ENCODE assay signal across 12 mouse cellular contexts in the genomic region with DNA sequence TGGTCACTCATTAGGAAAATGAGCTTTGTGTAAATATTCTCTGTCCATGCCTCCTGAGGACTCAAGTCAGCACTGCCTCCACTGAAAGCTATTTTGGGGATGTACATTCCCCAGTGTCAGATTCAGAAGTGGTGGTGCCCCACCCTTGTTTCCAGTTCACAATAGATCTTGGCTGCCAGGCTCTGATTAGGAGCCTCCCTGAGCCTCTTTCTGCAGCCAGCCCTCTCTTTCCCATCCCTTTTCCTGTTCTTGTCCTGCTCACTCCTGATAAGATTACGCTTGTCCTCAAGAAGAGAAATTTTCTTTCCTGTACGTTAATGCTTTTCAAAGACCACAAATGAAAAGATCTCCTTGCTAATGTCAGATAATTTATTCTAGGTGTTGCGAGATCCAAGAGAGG.
DNase-seq lines count a peak whose midpoint lies in the region; ATAC-seq and TF ChIP-seq lines count a peak whose summit lies in the region.
"Had no signal": no experiment of that assay in that cellular context is flagged by ENCODE, and none has a peak within 500 bp of the region (broad histone marks: within the 10 kb centered on the region; RNA-seq: fewer than 3 reads in every experiment).

No protein-coding gene starts in this region.

- no peak for TF ChIP-seq POLR2A in lung, adult 2 months (IDR thresholded peaks at IDR 0.05; ENCODE audit: borderline replicate concordance, extremely low read depth, low read depth, low read length)
- TF ChIP-seq POLR2A in cerebellum, adult 2 months (IDR thresholded peaks at IDR 0.05; ENCODE audit: borderline replicate concordance, insufficient read depth, low read length): no peak

- WGBS in lung, adult 2 months: 47% methylated on average over 3 of the region's 3 CpGs
- 22% methylated on average over 3 of the region's 3 CpGs for whole genome bisulfite sequencing in heart, embryonic 13.5 days
- 86% methylated on average over 3 of the region's 3 CpGs for WGBS in midbrain, embryonic 13.5 days
- WGBS in cerebellum, adult 2 months: 89% methylated on average over 3 of the region's 3 CpGs

- no peak for ATAC-seq in heart, embryonic 13.5 days (ENCODE audit: extremely low read depth, insufficient number of reproducible peaks, low FRiP score, low TSS enrichment)
- no peak for ATAC-seq in midbrain, embryonic 13.5 days
- ATAC-seq: forebrain, postnatal 0 days; intestine, postnatal 0 days had no signal

- H3K4me1 ChIP-seq in lung, adult 2 months (ENCODE audit: control insufficient read depth, insufficient read depth, low read length): peaks cover 10% of the 10 kb centered on the region
- H3K4me1 ChIP-seq in heart, embryonic 13.5 days: peaks cover 19% of the 10 kb centered on the region
- peaks cover 6% of the 10 kb centered on the region; the same call in 1 of the 2 replicates for H3K4me1 ChIP-seq in midbrain, embryonic 13.5 days (replicated peaks)
- H3K4me1 ChIP-seq in cerebellum, adult 2 months (ENCODE audit: control insufficient read depth, insufficient read depth, low read length): no peaks in the 10 kb centered on the region

- H3K9me3 ChIP-seq in heart, embryonic 13.5 days: no peaks in the 10 kb centered on the region
- no peaks in the 10 kb centered on the region for H3K9me3 ChIP-seq in midbrain, embryonic 13.5 days
- H3K9me3 ChIP-seq: embryonic facial prominence, embryonic 12.5 days had no signal

- H3K4me3 ChIP-seq in lung, adult 2 months (replicated peaks; ENCODE audit: extremely low read depth, low read depth, low read length): no peak overlapping the region
- H3K4me3 ChIP-seq in heart, embryonic 13.5 days: no peak overlapping the region
- no peak overlapping the region for H3K4me3 ChIP-seq in midbrain, embryonic 13.5 days (replicated peaks)
- H3K4me3 ChIP-seq in cerebellum, adult 2 months (replicated peaks; ENCODE audit: insufficient read depth, low read depth, low read length): no peak overlapping the region
- H3K4me3 ChIP-seq: embryonic facial prominence, embryonic 12.5 days had no signal

- H3K27ac ChIP-seq in heart, embryonic 13.5 days (replicated peaks): peak overlapping the region; percentile 32; the same call in 1 of the 2 replicates
- no peak overlapping the region for H3K27ac ChIP-seq in midbrain, embryonic 13.5 days
- H3K27ac ChIP-seq in cerebellum, adult 2 months (ENCODE audit: insufficient read depth, low read length): no peak overlapping the region
- H3K27ac ChIP-seq: embryonic facial prominence, embryonic 12.5 days had no signal

- DNase-seq in lung, adult 18-20 months: peak; percentile 19 to 54
- DNase-seq in lung, adult 2 months: no peak
- DNase-seq in kidney, postnatal 25 days: peak; percentile 41 to 76
- DNase-seq in left cerebral cortex, adult 18-20 months (ENCODE audit: low spot score in 2 of 2): no peak
- no peak for DNase-seq in cerebellum, adult 2 months
- DNase-seq: cerebellum, adult 18-20 months; forebrain, postnatal 0 days; right cerebral cortex, adult 18-20 months had no signal

- H3K27me3 ChIP-seq in heart, embryonic 13.5 days (replicated peaks): no peaks in the 10 kb centered on the region
- no peaks in the 10 kb centered on the region for H3K27me3 ChIP-seq in midbrain, embryonic 13.5 days
- H3K27me3 ChIP-seq in cerebellum, adult 2 months (ENCODE audit: control insufficient read depth, insufficient read depth, low read length): no peaks in the 10 kb centered on the region
- H3K27me3 ChIP-seq: embryonic facial prominence, embryonic 12.5 days had no signal

- H3K9ac ChIP-seq in heart, embryonic 13.5 days: no peak overlapping the region
- H3K9ac ChIP-seq in midbrain, embryonic 13.5 days (replicated peaks): no peak overlapping the region
- H3K9ac ChIP-seq: embryonic facial prominence, embryonic 12.5 days; forebrain, postnatal 0 days had no signal

- H3K4me2 ChIP-seq in heart, embryonic 13.5 days: no peak overlapping the region
- no peak overlapping the region for H3K4me2 ChIP-seq in midbrain, embryonic 13.5 days (replicated peaks)
- H3K4me2 ChIP-seq: embryonic facial prominence, embryonic 12.5 days had no signal

- TF ChIP-seq CTCF in lung, adult 2 months (IDR thresholded peaks at IDR 0.05; ENCODE audit: insufficient read depth, low read length): no peak
- no peak for TF ChIP-seq CTCF in cerebellum, adult 2 months (IDR thresholded peaks at IDR 0.05; ENCODE audit: borderline replicate concordance, insufficient read depth, low read depth, low read length)

- no peaks in the 10 kb centered on the region for H3K36me3 ChIP-seq in heart, embryonic 13.5 days
- no peaks in the 10 kb centered on the region for H3K36me3 ChIP-seq in midbrain, embryonic 13.5 days
- H3K36me3 ChIP-seq: embryonic facial prominence, embryonic 12.5 days had no signal

Comparison
In these comparisons a context has a peak if more than half of its experiments do, and no peak if none do; other contexts are left out.
1. DNase-seq: peak in lung, adult 18-20 months (2 of 2) and kidney, postnatal 25 days (2 of 2); none in lung, adult 2 months (single experiment), left cerebral cortex, adult 18-20 months (0 of 2) and cerebellum, adult 2 months (0 of 2).